Mouse (Mus musculus): ENCODE results near the gene Brwd1. TPM values are rescaled to one million over a fixed set of nuclear protein-coding genes. Genes with fewer than 3 reads are reported as not detected.

The Brwd1 gene
- polyA plus RNA-seq, 1 experiment, result 79.9 TPM

DNA sequence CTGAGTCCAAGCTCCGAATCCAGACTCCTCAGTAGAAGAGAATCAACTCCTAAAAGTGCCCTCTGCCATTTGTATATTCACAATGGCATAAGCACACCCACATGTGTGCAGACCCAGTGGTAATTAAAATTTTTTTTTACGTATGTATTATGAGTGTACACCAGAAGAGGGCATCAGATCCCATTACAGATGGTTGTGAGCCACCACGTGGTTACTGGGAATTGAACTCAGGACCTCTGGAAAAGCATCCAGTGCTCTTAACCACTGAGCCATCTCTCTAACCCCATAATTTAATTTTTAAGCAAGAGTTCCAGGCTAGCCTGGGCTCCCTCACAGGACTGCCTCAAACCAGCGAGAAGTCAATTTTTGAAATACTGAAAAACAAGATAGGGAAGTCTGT, 5.1 kb upstream of the Brwd1 start:
- 75% methylated on average over 4 of the region's 4 CpGs for WGBS
- Histone ChIP-seq H3K27me3 (ENCODE audit: control insufficient read depth, insufficient read depth, low read length) (no peaks in the 10 kb centered on the region), H3K4me1 (ENCODE audit: control insufficient read depth, insufficient read depth, low read length) (peaks cover 4% of the 10 kb centered on the region; the same call in 1 of the 2 replicates), H3K27ac (ENCODE audit: insufficient read depth, low read length) (no peak overlapping the region), H3K4me3 (replicated peaks; ENCODE audit: insufficient read depth, low read depth, low read length) (no peak overlapping the region)
- no peak for DNase-seq
- TF ChIP-seq CTCF (IDR thresholded peaks at IDR 0.05; ENCODE audit: borderline replicate concordance, insufficient read depth, low read depth, low read length) (no peak), POLR2A (IDR thresholded peaks at IDR 0.05; ENCODE audit: borderline replicate concordance, insufficient read depth, low read length) (no peak)

DNA sequence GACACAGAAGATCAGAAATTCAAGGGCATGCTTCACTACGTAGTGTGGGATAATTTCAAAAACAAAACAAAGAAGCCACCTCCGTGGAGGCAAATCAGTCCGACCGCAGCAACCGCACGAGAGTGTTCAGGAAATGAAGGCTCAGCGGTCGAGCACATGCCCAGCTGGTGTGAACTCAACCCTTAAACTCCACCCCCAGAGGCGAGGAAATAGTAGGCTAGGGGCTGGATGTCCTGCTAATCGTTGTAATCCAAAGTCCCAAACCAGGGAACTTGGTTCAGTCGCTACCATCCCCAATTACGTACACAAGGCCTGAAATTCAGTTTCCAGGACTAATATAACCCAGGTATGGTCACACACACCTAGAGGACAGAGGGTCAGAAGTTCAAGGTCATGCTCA, 4.7 kb upstream of the Brwd1 start:
- no peak overlapping the region for H3K4me3 ChIP-seq (replicated peaks; ENCODE audit: insufficient read depth, low read depth, low read length)
- WGBS, result 67% methylated on average over 12 of the region's 12 CpGs
- H3K27ac ChIP-seq (ENCODE audit: insufficient read depth, low read length), result no peak overlapping the region
- no peak for TF ChIP-seq CTCF (IDR thresholded peaks at IDR 0.05; ENCODE audit: borderline replicate concordance, insufficient read depth, low read depth, low read length)
- no peak for TF ChIP-seq POLR2A (IDR thresholded peaks at IDR 0.05; ENCODE audit: borderline replicate concordance, insufficient read depth, low read length)
- no peak for DNase-seq
- H3K4me1 ChIP-seq (ENCODE audit: control insufficient read depth, insufficient read depth, low read length), result peaks cover 4% of the 10 kb centered on the region; the same call in 1 of the 2 replicates
- no peaks in the 10 kb centered on the region for H3K27me3 ChIP-seq (ENCODE audit: control insufficient read depth, insufficient read depth, low read length)

DNA sequence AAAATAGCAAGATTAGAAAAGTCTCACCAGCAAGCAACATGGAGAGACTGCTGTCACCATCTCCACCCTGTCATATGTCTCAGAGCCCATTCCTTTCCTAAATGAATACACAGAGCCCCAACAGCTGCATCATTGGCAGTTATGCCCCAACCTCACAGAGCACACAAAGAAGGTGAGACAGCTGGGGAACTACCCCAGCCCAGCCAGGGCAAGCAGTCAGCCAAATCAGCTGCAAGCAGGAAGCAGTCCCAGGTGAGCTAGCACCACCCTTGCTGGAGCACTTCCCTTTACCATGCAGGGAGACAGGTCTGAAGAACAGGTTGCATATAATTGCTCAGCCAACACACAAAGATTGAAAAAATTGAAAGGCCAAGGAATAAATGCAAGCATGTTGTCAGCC, 3.3 kb upstream of the Brwd1 start:
- Histone ChIP-seq H3K4me1 (ENCODE audit: control insufficient read depth, insufficient read depth, low read length) (peaks cover 9% of the 10 kb centered on the region), H3K27ac (ENCODE audit: insufficient read depth, low read length) (no peak overlapping the region), H3K27me3 (ENCODE audit: control insufficient read depth, insufficient read depth, low read length) (no peaks in the 10 kb centered on the region), H3K4me3 (replicated peaks; ENCODE audit: insufficient read depth, low read depth, low read length) (no peak overlapping the region)
- DNase-seq, result no peak
- TF ChIP-seq CTCF (IDR thresholded peaks at IDR 0.05; ENCODE audit: borderline replicate concordance, insufficient read depth, low read depth, low read length), result no peak
- no peak for TF ChIP-seq POLR2A (IDR thresholded peaks at IDR 0.05; ENCODE audit: borderline replicate concordance, insufficient read depth, low read length)

DNA sequence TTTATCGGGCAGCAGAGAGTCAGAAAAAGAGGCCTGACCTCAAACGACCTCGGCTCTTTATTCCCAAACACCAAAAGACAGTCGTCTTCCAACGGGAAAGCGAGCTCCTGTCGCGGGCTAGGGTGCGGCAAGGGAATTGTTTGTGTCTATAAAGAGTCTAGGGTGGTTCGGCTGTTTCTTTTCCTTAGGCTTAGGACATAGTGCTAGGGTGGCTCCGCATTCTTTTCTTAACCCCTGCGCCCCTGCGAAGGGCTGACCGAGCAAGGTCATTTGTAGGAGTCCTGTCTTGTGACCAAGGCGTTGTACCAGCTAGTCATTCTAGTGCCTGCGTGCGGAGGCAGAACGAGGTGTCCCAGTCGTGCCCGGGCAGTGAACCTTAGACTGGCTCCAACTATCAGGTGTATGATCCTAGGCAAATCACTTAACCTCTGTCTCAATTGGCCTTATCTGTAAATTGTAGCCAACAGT, 887 bp upstream of the Brwd1 start:
- TF ChIP-seq CTCF (IDR thresholded peaks at IDR 0.05; ENCODE audit: borderline replicate concordance, insufficient read depth, low read depth, low read length) (no peak), POLR2A (IDR thresholded peaks at IDR 0.05; ENCODE audit: borderline replicate concordance, insufficient read depth, low read length) (no peak)
- Histone ChIP-seq H3K27ac (ENCODE audit: insufficient read depth, low read length) (peak overlapping the region; percentile 86), H3K4me1 (ENCODE audit: control insufficient read depth, insufficient read depth, low read length) (peaks cover 12% of the 10 kb centered on the region), H3K4me3 (replicated peaks; ENCODE audit: insufficient read depth, low read depth, low read length) (peak overlapping the region; percentile 79), H3K27me3 (ENCODE audit: control insufficient read depth, insufficient read depth, low read length) (no peaks in the 10 kb centered on the region)
- DNase-seq, result peak in 1 of 2 experiments; percentile 45
- 7% methylated on average over 20 of the region's 20 CpGs for WGBS

DNA sequence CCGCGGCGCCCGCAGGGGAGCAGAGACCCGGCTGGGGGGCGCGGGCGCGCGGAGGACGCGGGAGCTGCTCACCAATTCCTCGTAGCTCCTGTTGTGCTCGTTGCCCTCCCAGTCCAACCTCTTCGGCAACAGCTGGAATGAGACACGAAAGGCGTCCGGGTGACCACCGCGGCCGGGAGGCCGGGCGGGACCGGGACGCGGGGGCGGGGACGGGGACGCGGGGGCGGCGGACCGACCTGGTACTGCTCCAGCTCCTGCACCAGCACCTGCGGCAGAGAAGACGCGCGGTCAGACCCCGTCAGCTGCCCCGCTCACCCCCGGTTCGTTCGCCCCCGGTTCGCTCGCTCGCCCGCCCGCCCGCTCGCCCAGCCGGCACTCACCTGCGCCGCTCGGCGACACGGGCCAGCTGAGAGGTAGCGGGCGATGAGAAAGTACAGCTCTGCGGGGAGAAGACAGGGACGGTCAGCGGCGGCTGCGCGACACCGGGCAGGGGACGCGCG, 534 bp downstream of the Brwd1 start:
- DNase-seq, result peak; percentile 70 to 79
- Histone ChIP-seq H3K4me3 (replicated peaks; ENCODE audit: insufficient read depth, low read depth, low read length) (peak overlapping the region; percentile 90), H3K27me3 (ENCODE audit: control insufficient read depth, insufficient read depth, low read length) (no peaks in the 10 kb centered on the region), H3K27ac (ENCODE audit: insufficient read depth, low read length) (peak overlapping the region; percentile 72), H3K4me1 (ENCODE audit: control insufficient read depth, insufficient read depth, low read length) (peaks cover 12% of the 10 kb centered on the region)
- under 1% methylated on average over 68 of the region's 68 CpGs for WGBS
- TF ChIP-seq CTCF (IDR thresholded peaks at IDR 0.05; ENCODE audit: borderline replicate concordance, insufficient read depth, low read depth, low read length) (no peak), POLR2A (IDR thresholded peaks at IDR 0.05; ENCODE audit: borderline replicate concordance, insufficient read depth, low read length) (0 out of 2 replicates have a peak, but pooled peaks have one; percentile 17)

DNA sequence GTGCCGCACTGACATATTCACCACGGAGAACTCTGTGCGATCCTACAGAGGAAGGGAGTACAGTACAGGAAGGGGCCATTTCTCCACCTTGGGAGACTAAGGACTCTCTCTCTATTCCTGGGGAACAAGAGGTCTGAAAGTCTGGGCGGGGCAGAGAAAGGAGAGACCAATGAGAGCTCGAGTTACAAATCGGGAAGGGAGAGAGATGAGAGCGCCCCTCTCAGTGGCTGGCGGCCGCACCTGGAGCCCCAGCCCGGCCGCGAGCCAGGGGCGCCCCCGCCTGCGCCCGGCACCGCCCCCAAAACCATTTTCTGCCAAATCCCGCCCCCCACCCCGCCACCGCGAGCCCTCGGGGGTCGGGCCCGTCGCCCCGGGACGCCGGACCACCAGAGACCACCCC, 995 bp downstream of the Brwd1 start:
- peak overlapping the region; percentile 96 for H3K4me3 ChIP-seq (replicated peaks; ENCODE audit: insufficient read depth, low read depth, low read length)
- DNase-seq, result peak; percentile 89 to 95
- 1% methylated on average over 28 of the region's 28 CpGs for WGBS
- peak overlapping the region; percentile 72 for H3K27ac ChIP-seq (ENCODE audit: insufficient read depth, low read length)
- H3K27me3 ChIP-seq (ENCODE audit: control insufficient read depth, insufficient read depth, low read length), result no peaks in the 10 kb centered on the region
- peaks cover 12% of the 10 kb centered on the region for H3K4me1 ChIP-seq (ENCODE audit: control insufficient read depth, insufficient read depth, low read length)
- no peak for TF ChIP-seq CTCF (IDR thresholded peaks at IDR 0.05; ENCODE audit: borderline replicate concordance, insufficient read depth, low read depth, low read length)
- TF ChIP-seq POLR2A (IDR thresholded peaks at IDR 0.05; ENCODE audit: borderline replicate concordance, insufficient read depth, low read length), result no peak

DNA sequence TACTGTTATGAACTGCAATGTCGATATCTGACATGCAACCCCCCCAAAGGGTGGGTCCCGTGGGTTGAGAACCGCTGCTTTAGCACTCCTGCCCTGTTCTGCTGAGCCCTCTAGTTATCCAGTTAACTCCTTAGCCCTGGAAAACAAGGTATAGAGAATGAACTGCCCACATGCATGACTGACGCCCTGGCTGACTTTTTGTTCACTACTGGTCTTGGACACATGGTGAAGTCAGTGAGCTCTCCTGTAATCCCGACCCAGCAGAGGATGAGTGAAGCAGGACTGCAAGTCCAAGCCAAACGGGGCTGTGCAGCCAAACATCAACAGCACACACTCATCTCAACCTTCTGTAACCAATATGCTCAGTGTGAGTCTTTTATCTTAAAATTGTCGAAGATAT, 1.8 kb downstream of the Brwd1 start:
- H3K27ac ChIP-seq (ENCODE audit: insufficient read depth, low read length), result no peak overlapping the region
- H3K4me1 ChIP-seq (ENCODE audit: control insufficient read depth, insufficient read depth, low read length), result peaks cover 12% of the 10 kb centered on the region
- H3K27me3 ChIP-seq (ENCODE audit: control insufficient read depth, insufficient read depth, low read length), result no peaks in the 10 kb centered on the region
- no peak for DNase-seq
- no peak overlapping the region for H3K4me3 ChIP-seq (replicated peaks; ENCODE audit: insufficient read depth, low read depth, low read length)
- TF ChIP-seq POLR2A (IDR thresholded peaks at IDR 0.05; ENCODE audit: borderline replicate concordance, insufficient read depth, low read length), result no peak
- TF ChIP-seq CTCF (IDR thresholded peaks at IDR 0.05; ENCODE audit: borderline replicate concordance, insufficient read depth, low read depth, low read length), result no peak
- WGBS, result 64% methylated on average over 7 of the region's 7 CpGs

DNA sequence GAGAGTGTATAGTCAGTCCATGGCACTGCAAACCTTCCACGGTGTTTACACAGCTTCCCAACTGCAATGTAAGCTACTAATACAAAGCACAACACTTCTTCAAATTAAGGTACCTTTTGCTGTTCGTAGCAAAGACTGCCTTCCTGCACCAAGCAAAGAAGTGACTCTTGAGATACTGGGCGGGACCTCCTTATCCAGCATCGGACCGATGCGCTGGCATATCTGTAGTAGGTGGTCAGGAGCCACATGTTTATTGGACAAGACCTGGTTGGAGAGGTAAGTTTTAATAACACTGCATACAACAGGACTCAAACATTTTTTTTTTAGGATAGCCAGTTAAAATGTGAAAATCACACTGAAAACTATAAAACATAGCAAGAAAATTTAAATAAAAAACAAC, 14.0 kb downstream of the Brwd1 start:
- 90% methylated on average over 6 of the region's 6 CpGs for WGBS
- no peak for DNase-seq
- no peaks in the 10 kb centered on the region for H3K27me3 ChIP-seq (ENCODE audit: control insufficient read depth, insufficient read depth, low read length)
- H3K27ac ChIP-seq (ENCODE audit: insufficient read depth, low read length), result no peak overlapping the region
- TF ChIP-seq CTCF (IDR thresholded peaks at IDR 0.05; ENCODE audit: borderline replicate concordance, insufficient read depth, low read depth, low read length), result no peak
- H3K4me1 ChIP-seq (ENCODE audit: control insufficient read depth, insufficient read depth, low read length), result no peaks in the 10 kb centered on the region
- H3K4me3 ChIP-seq (replicated peaks; ENCODE audit: insufficient read depth, low read depth, low read length), result no peak overlapping the region

Measured in cerebellum, adult 2 months (tissue).